Mouse (Mus musculus) ovary, adult 18-20 months (tissue): ENCODE data around the gene Ache.
"Not testable (repeated sequence)": the region's sequence is repeated elsewhere in the genome, so short reads cannot be mapped to it uniquely, and the experiment has no call there.

Experiments used
- DNase-seq: peaks from one replicate; pipeline ENCODE4 v3.0.0; 2022; ENCODE audit warnings: low spot score, mixed read lengths

The Ache gene

DNA sequence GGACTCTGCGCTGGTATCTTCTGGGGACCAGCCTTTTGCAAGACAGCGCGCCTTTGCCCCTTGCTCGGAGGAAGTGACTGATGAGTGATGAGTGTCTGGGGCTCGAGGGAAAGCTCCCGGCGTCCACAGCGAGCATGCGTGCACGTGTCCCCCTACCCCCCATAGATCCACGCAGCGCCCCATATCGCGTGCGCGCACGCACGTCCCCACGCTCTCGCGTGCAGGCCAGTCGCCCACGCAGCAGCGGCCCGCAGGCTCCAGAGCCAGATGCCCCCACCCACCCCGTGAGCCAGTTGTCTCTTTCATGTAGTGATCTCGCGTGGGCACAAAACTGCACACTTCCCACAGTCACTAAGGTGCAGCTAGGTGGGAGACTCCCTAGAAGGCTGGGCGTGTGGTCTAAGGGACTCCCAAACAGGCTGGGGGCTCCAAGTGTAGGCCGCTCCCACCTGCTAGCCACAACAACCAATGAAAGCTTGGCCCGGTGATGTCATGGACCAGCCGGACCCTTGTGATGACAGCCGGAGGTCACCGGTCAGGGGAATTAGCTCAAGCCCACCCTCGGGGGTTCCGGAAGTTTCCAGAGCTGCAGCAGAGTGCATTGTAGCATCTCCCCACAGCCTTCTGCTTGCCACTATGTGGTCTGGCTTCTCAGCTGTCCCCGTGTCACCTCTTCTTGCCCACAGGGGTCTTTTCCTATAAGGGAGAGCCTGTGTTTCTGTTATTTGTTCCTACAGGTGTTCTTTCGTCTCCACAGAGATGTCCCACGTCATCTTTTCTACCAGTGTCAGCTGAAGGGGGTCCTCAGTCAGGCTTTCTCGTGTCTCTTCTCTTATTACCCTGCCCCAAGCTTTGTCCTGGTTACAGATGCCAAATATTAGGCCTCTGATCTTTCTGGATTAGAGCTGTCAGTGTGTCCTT is at the start of gene Ache:
Gene Ache, plus strand, starts transcription at position 488 of the 921 bp plus-strand sequence.
- no peak for DNase-seq

DNA sequence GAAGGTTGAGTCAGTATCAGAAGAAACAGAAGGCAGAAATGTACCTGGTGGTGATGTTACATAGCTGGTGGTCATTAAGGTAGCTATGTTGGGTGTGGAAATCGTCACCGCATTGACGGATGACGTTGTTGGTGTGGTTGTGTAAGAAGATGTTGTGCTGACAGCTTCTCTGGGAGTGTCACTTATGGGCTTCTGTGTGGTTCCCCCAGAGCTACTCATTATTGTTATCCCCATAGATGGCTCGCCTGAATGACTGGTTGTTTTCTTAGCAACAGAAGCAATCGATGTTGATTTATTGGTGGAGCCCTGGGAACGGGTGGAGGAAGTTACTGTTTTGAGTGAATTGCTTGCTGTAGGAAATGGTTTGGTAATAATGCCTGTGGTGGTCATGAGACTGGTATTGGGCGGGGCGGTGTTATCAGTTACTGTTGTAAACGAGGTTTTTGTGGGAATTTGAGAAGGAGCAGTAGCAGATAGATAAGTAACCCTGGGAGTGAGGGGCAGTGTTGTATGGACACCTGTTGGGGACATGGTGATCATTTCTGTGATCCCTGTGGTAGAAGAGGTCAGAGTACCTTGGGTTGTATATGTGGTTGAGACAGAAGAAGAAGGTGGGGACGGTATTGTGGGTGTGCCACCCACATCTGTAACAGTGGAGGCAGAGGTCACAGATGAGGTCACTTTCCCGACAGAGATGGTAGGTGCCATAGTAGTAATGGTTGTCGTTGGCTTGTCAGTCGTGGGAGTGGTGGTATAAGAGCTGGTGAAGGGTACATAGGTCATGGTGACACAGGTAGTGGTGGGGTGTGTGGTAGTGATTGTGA is 23.2 kb upstream of the Ache start:
- no peak for DNase-seq

DNA sequence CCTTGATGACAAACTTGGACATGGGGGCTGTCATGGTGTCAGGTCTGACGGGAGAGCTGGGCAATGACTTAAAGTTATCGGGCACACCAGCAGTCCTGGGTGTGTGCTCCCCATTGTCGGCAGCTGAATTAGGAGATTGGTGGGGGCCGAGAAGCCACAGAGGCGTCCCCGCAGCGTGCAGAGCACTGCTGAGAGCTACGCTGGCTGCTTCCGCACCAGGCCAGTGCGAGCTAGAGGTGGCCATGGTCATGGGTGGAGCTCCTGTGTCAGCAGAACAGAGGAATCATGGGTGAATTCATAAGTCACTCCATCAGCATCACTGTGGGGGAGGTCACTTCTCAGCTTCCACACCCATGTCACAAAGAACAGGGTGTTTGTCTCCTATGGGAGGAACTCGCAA is 22.5 kb upstream of the Ache start:
- DNase-seq: no peak

DNA sequence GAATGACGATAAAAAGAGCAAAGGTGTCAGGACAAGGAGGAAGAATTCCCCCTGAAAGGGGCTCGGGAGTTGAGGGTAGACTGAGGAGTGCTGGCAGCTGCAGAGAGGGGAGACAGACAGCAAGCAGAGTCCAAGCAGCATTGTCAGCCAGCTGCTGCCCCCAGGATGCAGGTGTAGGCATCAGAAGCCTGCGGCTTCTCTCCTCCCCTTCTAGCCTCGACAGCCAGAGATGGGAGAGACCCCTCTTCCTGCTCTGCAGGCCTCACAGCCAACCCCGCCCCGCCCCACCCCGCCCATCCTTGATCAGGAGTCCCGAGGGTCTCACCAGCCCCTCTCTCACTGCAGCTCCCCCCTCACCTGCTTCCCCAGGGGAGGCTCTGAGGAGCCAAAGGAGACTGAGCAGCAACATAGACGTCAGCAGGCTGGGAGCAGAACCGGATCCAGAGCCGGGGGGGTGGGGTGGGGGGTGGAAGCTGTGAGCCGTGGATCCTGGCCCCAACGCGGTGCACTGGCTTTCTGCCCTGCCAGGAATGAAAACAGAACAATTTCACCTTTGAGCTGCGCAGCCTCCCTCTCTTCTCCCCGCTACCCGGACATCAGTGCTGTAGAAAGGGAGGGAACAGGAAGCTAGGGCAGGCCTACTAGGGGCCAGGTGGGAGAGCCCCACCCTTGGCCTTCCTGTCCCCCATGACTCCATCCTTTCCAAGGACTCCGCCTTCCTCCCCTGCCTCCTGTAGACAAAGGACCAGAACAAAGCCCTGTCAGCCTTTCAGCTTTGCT is 19.0 kb upstream of the Ache start:
- no peak for DNase-seq

DNA sequence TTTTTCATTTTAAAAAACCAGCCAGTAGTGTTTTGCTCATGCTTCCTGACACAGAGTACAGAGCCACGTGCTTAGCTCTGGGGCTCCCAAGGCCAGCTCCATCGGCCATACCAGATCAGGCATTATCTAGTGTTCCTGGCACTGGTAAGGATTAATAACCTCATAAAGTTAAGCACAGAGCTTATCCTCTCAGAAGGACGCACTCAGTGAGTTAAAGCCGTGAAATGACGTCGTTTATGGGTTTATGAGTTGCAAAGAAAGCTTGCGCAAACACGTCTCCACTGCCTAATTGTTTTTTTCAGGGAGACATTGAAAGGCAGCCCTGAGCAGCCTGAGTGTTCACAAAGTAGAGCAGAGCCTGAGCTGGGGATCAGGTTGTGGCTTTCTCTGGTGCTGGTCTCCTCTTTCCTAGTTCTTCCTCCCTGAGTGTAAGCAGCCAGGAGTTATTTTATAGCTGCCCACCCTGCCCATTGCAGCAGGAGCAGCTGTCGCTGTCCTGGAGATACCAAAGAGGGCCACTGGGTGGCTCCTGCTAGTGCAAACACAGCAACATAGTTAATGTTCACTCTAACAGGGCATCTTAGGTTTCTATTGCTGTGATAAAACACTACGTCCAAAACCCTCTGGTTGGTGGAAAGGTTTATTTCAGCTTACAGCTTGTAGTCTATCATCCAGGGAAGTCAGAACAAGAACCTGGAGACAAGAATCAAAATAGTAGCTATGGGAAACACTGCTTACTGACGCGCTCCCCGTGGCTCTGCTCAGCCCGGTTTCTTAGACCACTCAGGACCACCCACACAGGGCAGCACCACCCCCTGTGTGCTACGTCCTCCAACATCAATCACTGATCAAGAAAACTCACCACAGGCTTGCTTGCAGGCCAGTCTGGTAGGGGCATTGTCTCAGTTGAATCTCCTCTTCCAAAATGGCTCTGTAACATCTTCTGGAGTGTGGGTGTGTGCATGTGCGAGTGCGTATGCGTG is 9.7 kb upstream of the Ache start:
- DNase-seq: no peak

DNA sequence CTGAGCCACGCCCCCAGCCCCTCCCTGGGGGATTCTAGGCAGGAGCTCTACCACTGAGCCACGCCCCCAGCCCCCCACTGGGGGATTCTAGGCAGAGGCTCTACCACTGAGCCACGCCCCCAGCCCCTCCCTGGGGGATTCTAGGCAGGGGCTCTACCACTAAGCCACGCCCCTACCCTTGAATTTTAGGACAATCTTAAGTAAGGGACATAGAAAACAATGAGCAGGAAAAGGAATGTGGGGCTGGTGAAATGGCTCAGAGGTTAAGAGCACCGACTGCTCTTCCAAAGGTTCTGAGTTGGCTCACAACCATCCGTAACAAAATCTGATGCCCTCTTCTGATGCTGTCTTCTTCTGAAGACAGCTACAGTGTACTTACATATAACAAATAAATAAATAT is 2.9 kb upstream of the Ache start:
- not testable (repeated sequence) for DNase-seq

DNA sequence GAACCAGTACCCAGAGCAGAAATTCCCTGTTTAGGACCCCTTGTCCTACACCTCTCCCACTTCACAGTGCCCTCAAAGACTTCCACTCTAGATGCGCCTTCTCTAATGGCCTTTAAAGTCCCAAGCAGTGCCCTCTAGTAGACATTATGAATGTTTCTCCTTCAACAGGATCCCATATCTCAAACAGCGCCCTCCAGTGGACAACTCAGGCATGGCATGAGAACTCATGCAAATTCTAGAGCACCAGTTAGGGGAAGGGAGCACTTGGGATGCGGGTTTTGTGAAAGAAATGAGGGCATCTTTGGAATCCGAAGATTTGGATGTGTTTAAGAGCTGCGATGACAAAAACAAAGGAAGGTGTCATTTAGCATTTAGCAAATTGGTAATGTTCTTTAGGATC is 2.3 kb upstream of the Ache start:
- DNase-seq: no peak

DNA sequence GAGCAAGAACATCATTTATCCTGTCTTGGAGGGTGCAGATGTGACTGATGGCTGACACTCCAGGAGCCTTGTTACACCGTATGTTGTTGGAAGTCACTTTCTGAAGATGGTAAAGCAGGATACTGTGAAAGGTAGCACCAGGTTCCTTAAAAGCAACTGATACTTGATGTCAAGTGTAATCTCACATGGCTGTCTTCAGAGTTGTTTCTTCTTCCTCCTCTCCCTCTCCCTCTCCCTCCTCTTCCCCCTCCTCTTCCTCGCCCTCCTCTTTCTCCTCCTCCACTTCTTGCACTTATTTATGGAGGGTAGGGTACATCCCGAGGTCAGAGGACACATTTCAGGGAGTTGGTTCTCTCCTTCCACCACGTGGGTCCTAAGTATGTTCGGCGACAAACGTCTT is 1.3 kb upstream of the Ache start:
- DNase-seq: no peak

DNA sequence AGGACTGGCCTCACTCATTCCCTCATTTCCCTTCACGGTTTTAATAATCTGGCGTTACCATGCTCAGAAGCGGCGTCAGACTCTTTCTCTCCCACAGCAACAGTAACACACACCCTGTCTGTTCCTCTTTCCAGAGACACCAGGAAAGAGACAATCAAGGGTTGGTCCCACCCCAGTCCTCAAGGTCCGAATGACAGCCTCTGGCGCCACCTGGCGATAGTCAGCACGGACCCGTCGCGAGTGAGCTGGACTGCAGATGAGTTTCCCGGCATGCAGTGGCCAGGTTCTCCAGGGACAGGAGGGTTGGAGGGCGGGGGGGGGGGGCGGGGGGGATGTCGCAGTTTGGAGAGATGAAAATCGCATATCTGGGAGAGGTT is 676 bp upstream of the Ache start:
- DNase-seq: peak; percentile 53

DNA sequence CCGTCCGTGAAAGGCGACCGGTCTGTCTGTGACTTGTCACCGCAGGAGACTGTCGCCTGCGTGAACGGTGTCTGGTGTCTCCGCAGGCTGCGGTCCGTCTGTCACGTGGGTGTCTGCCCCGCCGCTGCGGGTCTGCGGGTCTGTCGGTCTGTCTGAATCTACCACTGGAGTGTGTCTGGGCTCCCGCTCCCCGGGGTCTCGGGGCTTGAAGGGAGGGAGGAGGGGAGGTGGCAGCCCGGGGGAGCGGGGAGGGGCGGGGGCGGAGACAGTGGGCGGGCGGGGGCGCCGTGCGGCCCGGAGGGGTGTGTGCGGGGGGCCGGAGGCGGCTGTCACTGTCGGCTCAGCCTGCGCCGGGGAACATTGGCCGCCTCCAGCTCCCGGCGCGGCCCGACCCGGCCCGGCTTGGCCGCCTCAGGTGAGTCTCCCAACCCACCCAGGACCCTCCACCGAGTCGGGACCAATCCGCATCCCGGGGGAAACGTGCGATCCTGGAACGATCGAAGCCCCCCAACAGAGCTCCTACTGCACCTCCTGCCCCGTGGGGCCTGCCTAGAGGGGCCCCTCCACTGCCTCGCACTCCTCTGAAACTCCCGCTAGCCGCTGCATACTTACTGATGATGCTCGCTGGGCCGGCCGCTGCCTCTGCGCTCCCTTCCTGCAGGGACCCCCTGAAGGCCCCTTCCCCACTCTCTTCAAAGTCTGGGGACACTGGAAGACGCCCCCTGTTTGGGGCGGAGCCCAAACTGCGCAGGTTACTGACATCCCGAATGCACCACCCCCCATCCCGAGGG is 829 bp downstream of the Ache start:
- DNase-seq: no peak

DNA sequence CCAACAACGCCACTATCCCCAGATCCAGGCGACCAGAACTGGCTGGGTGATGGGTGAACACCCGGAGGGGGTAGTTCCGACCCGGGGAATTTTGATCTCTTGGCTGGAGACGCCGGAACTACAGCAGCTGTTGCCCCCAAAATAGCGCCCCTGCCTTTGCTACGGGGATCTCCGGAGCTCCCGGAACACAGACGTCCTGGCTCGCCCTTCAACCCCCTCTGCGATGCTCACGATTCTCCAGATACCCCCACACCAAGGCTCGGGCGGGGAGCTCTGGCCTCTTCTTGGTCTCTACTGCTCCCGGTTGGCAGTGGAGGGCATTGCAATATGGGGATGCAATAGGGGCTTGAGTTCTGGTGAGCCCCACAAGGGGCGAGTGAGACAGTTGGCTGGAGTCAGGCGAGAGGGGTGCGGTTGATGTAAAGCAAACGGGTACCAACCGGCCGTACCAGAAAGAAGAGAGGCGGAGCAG is 1.7 kb downstream of the Ache start:
- no peak for DNase-seq

DNA sequence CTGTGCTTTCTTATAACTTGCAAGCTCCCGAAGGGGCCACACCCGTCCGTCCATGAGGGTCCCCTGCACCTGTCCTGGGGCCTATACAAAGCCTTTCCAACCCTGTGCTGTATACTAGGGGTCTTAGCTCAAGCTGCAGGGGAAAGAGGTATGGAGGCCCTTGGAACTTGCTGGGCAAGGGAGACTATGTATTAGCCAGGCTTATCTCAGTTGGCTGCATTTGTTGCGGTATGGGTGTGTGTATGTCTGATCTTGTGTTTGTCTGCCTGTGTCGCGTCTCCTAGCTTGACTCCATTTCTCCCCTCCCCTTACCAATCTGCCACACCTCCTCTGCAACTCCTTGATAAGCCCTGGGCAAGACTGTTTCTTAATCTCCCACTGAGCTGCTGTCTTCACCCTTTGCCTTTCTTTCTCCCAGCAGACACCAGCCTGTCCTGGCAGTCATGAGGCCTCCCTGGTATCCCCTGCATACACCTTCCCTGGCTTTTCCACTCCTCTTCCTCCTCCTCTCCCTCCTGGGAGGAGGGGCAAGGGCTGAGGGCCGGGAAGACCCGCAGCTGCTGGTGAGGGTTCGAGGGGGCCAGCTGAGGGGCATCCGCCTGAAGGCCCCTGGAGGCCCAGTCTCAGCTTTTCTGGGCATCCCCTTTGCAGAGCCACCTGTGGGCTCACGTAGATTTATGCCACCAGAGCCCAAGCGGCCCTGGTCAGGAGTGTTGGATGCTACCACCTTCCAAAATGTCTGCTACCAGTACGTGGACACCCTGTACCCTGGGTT is 2.5 kb downstream of the Ache start:
- no peak for DNase-seq

DNA sequence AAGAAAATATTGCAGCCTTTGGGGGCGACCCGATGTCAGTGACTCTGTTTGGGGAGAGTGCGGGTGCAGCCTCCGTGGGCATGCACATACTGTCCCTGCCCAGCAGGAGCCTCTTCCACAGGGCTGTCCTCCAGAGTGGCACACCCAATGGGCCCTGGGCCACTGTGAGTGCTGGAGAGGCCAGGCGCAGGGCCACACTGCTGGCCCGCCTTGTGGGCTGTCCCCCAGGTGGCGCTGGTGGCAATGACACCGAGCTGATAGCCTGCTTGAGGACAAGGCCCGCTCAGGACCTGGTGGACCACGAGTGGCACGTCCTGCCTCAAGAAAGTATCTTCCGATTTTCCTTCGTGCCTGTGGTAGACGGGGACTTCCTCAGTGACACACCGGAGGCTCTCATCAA is 3.4 kb downstream of the Ache start:
- DNase-seq: no peak

DNA sequence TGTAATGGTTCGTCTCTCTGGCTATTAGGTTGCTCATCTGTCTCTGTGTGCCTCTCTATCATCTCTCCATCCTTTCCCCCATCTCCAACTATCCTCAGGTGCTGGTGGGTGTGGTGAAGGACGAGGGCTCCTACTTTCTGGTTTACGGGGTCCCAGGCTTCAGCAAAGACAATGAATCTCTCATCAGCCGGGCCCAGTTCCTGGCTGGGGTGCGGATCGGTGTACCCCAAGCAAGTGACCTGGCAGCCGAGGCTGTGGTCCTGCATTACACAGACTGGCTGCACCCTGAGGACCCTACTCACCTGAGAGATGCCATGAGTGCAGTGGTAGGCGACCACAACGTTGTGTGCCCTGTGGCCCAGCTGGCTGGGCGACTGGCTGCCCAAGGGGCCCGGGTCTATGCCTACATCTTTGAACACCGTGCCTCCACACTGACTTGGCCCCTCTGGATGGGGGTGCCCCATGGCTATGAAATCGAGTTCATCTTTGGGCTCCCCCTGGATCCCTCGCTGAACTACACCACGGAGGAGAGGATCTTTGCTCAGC is 4.1 kb downstream of the Ache start:
- DNase-seq: no peak

DNA sequence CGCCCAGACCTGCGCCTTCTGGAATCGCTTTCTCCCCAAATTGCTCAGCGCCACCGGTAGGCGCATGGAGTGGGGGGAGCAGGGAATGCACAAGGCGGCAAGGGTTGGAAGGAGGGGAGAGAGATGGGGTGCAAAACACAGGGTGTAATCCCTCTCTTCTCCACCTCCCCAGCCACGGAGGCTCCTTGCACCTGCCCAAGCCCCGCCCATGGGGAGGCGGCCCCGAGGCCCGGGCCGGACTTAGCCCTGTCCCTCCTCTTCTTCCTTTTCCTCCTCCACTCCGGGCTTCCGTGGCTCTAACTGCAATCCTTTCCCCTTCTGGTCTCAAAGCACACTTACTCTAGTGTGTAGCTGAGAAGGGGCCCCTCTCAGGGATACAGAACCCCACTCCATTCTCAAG is 6.0 kb downstream of the Ache start:
- peak; percentile 76 for DNase-seq

DNA sequence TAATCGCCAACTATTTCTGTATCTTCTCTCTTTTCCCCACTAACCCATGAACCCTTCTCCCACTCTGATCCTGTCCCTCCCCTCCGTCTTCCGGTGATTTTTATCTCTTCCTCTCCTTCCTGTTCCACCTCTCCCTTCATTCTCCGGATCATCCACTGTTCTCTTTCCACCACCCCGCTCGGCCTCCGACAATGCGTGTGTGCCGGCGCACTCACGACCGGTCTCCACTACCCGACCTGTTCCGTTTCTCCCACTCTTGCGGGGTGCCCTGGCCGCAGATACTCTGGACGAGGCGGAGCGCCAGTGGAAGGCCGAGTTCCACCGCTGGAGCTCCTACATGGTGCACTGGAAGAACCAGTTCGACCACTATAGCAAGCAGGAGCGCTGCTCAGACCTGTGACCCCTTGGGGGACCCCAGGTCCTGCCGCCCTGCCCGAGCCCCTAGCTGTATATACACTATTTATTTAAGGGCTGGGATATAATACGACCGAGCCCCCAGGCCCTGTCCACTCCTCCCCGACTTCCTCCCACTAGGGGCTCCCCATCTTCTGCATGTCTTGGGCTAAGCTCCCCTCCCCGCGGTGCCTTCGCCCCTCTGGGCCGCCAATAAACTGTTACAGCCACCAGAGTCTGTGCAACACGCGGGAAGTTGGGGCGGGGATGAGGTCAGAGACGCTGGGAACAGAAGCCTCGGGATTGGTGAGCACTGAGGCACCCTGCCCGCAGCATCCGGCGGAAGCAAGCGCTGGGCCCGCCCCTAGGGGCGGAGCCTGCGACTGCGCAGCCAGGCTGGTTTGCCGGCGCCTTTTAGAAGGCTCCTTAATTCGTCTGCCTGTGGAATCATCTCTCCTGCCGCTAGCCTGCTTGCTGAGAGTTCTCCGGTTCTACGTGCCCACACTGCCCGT is 6.8 kb downstream of the Ache start, which contains the start of gene Ufsp1:
Gene Ufsp1, plus strand, starts transcription at position 791 of the 905 bp plus-strand sequence.
- peak; percentile 91 for DNase-seq

DNA sequence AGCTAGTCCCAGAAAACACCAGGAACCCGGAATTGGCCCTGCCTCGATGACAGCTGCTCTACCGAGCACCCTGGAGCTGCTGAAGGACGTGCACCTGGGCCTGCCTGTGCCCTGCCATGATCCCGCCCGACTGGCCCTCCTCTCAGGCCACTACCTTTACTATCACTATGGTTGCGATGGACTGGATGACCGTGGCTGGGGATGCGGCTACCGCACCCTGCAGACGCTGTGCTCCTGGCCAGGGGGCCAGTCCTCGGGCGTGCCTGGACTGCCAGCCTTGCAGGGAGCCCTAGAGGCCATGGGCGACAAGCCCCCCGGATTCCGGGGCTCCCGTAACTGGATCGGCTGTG is 7.4 kb downstream of the Ache start:
- DNase-seq: no peak

DNA sequence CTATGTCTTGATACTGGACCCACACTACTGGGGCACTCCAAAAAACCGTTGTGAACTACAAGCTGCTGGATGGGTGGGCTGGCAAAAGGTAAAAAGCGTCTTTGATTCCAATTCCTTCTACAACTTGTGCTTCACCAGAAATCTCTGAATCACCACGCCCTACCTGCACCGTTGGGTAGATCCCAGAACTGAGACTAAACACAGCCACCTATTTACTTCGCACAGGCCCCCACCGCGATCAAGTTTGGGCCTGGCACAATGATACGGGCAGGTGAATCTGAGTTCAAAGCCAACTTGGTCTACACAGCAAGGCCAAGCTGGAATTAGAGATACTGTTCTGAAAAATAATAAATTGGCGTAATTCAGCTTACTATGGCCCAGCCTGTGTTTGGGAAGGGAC is 8.0 kb downstream of the Ache start:
- no peak for DNase-seq
